Mouse (Mus musculus) heart, postnatal 0 days (tissue): ENCODE data around the gene Myg1. TPM values are rescaled to one million over a fixed set of nuclear protein-coding genes. Genes with fewer than 3 reads are reported as not detected.

Source experiments
- ATAC-seq: fragments of 200-750 bp; cut with Nextera tagmentation; 2 replicates; pipeline ENCODE4 v1.8.0; 2017; ENCODE audit warnings: low read depth, moderate number of reproducible peaks, moderate library complexity; ENCODE audit not compliant: insufficient read depth
- DNase-seq: peaks from one replicate; pipeline ENCODE4 v3.0.0-alpha.2; 2016; ENCODE audit warnings: low spot score
- H3K27ac ChIP-seq: fragments of 300-500 bp; sonication (generic); 2 replicates; pipeline ENCODE4 v1.5.1; 2014; ENCODE audit warnings: low read depth, mild to moderate bottlenecking
- H3K27me3 ChIP-seq: fragments of 300-500 bp; sonication (generic); 2 replicates; pipeline ENCODE4 v1.6.1; 2014; ENCODE audit warnings: low read length, mixed read lengths; ENCODE audit not compliant: control insufficient read depth, insufficient read depth
- H3K36me3 ChIP-seq: fragments of 300-500 bp; sonication (generic); replicated peaks from 2 replicates; pipeline ENCODE4 v1.6.1; 2014; ENCODE audit warnings: low read length, mixed read lengths; ENCODE audit not compliant: control insufficient read depth, insufficient read depth
- H3K4me1 ChIP-seq: fragments of 300-500 bp; sonication (generic); 2 replicates; pipeline ENCODE4 v1.6.1; 2014; ENCODE audit warnings: antibody characterized with exemption; ENCODE audit not compliant: control insufficient read depth, insufficient read depth
- H3K4me2 ChIP-seq: fragments of 300-500 bp; sonication (generic); 2 replicates; pipeline ENCODE4 v1.6.1; 2014; ENCODE audit warnings: low read depth, mild to moderate bottlenecking, low read length, moderate library complexity
- H3K4me3 ChIP-seq: fragments of 300-500 bp; sonication (generic); 2 replicates; pipeline ENCODE4 v1.5.1; 2014; ENCODE audit warnings: low read depth, low read length
- H3K9ac ChIP-seq: fragments of 300-500 bp; sonication (generic); replicated peaks from 2 replicates; pipeline ENCODE4 v1.6.1; 2014; ENCODE audit warnings: low read depth, low read length, mixed read lengths
- H3K9me3 ChIP-seq: fragments of 300-500 bp; sonication (generic); replicated peaks from 2 replicates; pipeline ENCODE4 v1.6.1; 2016; ENCODE audit warnings: low read length; ENCODE audit not compliant: control insufficient read depth
- CTCF ChIP-seq: IDR thresholded peaks from 2 replicates; pipeline ENCODE4 v1.5.1; 2016; ENCODE audit warnings: antibody characterized with exemption, control low read depth, low read depth
- EP300 ChIP-seq: IDR thresholded peaks from 2 replicates; pipeline ENCODE4 v1.6.1; 2016; ENCODE audit warnings: antibody characterized with exemption, low read depth
- WGBS: fragments of 180-500 bp; shearing (Covaris S2); extraction: QIAGEN DNeasy Blood & Tissue Kit; methylation state at CpG from one replicate; pipeline ENCODE4 v1.1.7; 2014; 5-methylcytosine and 5-hydroxymethylcytosine counted together
- polyA plus RNA-seq: library from polyadenylated mRNA; unstranded; fragments of >200 nt; fragmentation: Nextera tagmentation; extraction: Ambion mirVana; gene quantifications from 2 replicates; pipeline ENCODE4 v1.2.1, GENCODE M21; 2015
- total RNA-seq: library from RNA; depleted of rRNA; stranded (reverse); fragments of >200 nt; gene quantifications from 2 replicates; pipeline ENCODE4 v1.2.3, GENCODE M21; 2014; ENCODE audit warnings: low replicate concordance; rRNA removed

Myg1 gene
- total and polyA plus RNA-seq, 2 experiments from 2014 or later, result 39.0 to 60.5 TPM

- ATAC-seq (no peak), DNase-seq (no peak)
- WGBS, result 88% methylated on average over 6 of the region's 6 CpGs
- H3K4me3 ChIP-seq, result no peak overlapping the region
- TF ChIP-seq CTCF, result no peak
- no peak for TF ChIP-seq EP300
- H3K9me3 ChIP-seq, result no peaks in the 10 kb centered on the region
- no peaks in the 10 kb centered on the region for H3K4me1 ChIP-seq
- no peaks in the 10 kb centered on the region for H3K27me3 ChIP-seq
- no peak overlapping the region for H3K27ac ChIP-seq
- no peak overlapping the region for H3K9ac ChIP-seq
- H3K4me2 ChIP-seq, result no peak overlapping the region
- H3K36me3 ChIP-seq, result no peaks in the 10 kb centered on the region
Observed at GRCm38 (mm10) chr15:102383671-102384070, 52.2 kb downstream of the Myg1 start.

- H3K9me3 ChIP-seq, result no peaks in the 10 kb centered on the region
- ATAC-seq (no peak), DNase-seq (no peak)
- no peak for TF ChIP-seq EP300
- TF ChIP-seq CTCF, result no peak
- 44% methylated on average over 9 of the region's 9 CpGs for WGBS
- no peaks in the 10 kb centered on the region for H3K4me1 ChIP-seq
- no peaks in the 10 kb centered on the region for H3K36me3 ChIP-seq
- H3K27ac ChIP-seq, result no peak overlapping the region
- H3K4me2 ChIP-seq, result no peak overlapping the region
- H3K27me3 ChIP-seq, result no peaks in the 10 kb centered on the region
- H3K9ac ChIP-seq, result no peak overlapping the region
- no peak overlapping the region for H3K4me3 ChIP-seq
Observed at GRCm38 (mm10) chr15:102386640-102387039, 55.1 kb downstream of the Myg1 start.

Other genes with a start within 250 kb of the Myg1 start
- gene Tns2, start 231.3 kb upstream of the Myg1 start, total RNA-seq, result 40.3 and 57.9 TPM in 2 replicates
- 21.9 and 24.6 TPM in 2 replicates for gene Tns2, start 231.3 kb upstream of the Myg1 start, polyA plus RNA-seq
- 20.0 and 22.8 TPM in 2 replicates for gene Spryd3, start 195.5 kb upstream of the Myg1 start, total RNA-seq
- 15.1 and 16.0 TPM in 2 replicates for gene Spryd3, start 195.5 kb upstream of the Myg1 start, polyA plus RNA-seq
- 30.5 and 35.4 TPM in 2 replicates for gene Igfbp6, start 187.3 kb upstream of the Myg1 start, total RNA-seq
- 24.0 and 24.2 TPM in 2 replicates for gene Igfbp6, start 187.3 kb upstream of the Myg1 start, polyA plus RNA-seq
- gene Soat2, start 181.2 kb upstream of the Myg1 start, total RNA-seq, result 1.7 TPM in 1 of 2 replicates, not detected in the other
- 0.08 and 0.14 TPM in 2 replicates for gene Soat2, start 181.2 kb upstream of the Myg1 start, polyA plus RNA-seq
- 31.1 and 38.4 TPM in 2 replicates for gene Zfp740, start 128.5 kb upstream of the Myg1 start, total RNA-seq
- 17.7 and 18.8 TPM in 2 replicates for gene Zfp740, start 128.5 kb upstream of the Myg1 start, polyA plus RNA-seq
- 43.9 and 64.7 TPM in 2 replicates for gene Csad, start 127.0 kb upstream of the Myg1 start, total RNA-seq
- 27.7 and 33.1 TPM in 2 replicates for gene Csad, start 127.0 kb upstream of the Myg1 start, polyA plus RNA-seq
- gene Itgb7, start 99.8 kb upstream of the Myg1 start, total RNA-seq, result 0.23 and 1.1 TPM in 2 replicates
- 0.79 and 0.92 TPM in 2 replicates for gene Itgb7, start 99.8 kb upstream of the Myg1 start, polyA plus RNA-seq
- gene Rarg, start 74.2 kb upstream of the Myg1 start, total RNA-seq, result 8.9 and 9.7 TPM in 2 replicates
- gene Rarg, start 74.2 kb upstream of the Myg1 start, polyA plus RNA-seq, result 5.4 and 6.0 TPM in 2 replicates
- gene Gm9918, start 61.1 kb upstream of the Myg1 start, total RNA-seq, result not detected in 2 replicates
- gene Gm9918, start 61.1 kb upstream of the Myg1 start, polyA plus RNA-seq, result not detected in 2 replicates
- 35.6 and 53.5 TPM in 2 replicates for gene Mfsd5, start 52.3 kb upstream of the Myg1 start, total RNA-seq
- gene Mfsd5, start 52.3 kb upstream of the Myg1 start, polyA plus RNA-seq, result 31.4 and 34.1 TPM in 2 replicates
- gene Espl1, start 35.4 kb upstream of the Myg1 start, total RNA-seq, result 11.6 and 15.3 TPM in 2 replicates
- 2.3 and 3.7 TPM in 2 replicates for gene Espl1, start 35.4 kb upstream of the Myg1 start, polyA plus RNA-seq
- 90.7 and 148 TPM in 2 replicates for gene Pfdn5, start 5.6 kb upstream of the Myg1 start, total RNA-seq
- 344 and 362 TPM in 2 replicates for gene Pfdn5, start 5.6 kb upstream of the Myg1 start, polyA plus RNA-seq
- gene Aaas, start 19.1 kb downstream of the Myg1 start, total RNA-seq, result 25.9 and 59.6 TPM in 2 replicates
- 18.8 and 20.4 TPM in 2 replicates for gene Aaas, start 19.1 kb downstream of the Myg1 start, polyA plus RNA-seq
- not detected in 2 replicates for gene Sp7, start 35.5 kb downstream of the Myg1 start, total RNA-seq
- gene Sp7, start 35.5 kb downstream of the Myg1 start, polyA plus RNA-seq, result not detected in 2 replicates
- 32.1 and 32.6 TPM in 2 replicates for gene Sp1, start 74.4 kb downstream of the Myg1 start, total RNA-seq
- gene Sp1, start 74.4 kb downstream of the Myg1 start, polyA plus RNA-seq, result 3.0 and 3.1 TPM in 2 replicates
- 0.19 and 0.81 TPM in 2 replicates for gene Amhr2, start 113.7 kb downstream of the Myg1 start, total RNA-seq
- 0.75 and 1.9 TPM in 2 replicates for gene Amhr2, start 113.7 kb downstream of the Myg1 start, polyA plus RNA-seq
- 16.8 and 25.7 TPM in 2 replicates for gene Prr13, start 127.3 kb downstream of the Myg1 start, total RNA-seq
- 71.4 and 73.4 TPM in 2 replicates for gene Prr13, start 127.3 kb downstream of the Myg1 start, polyA plus RNA-seq
- 180 and 221 TPM in 2 replicates for gene Pcbp2, start 138.8 kb downstream of the Myg1 start, total RNA-seq
- gene Pcbp2, start 138.8 kb downstream of the Myg1 start, polyA plus RNA-seq, result 118 and 121 TPM in 2 replicates
- not detected in 2 replicates for gene Gm10337, start 172.0 kb downstream of the Myg1 start, total RNA-seq
- not detected in 2 replicates for gene Gm10337, start 172.0 kb downstream of the Myg1 start, polyA plus RNA-seq
- gene Map3k12, start 185.4 kb downstream of the Myg1 start, total RNA-seq, result 4.7 and 6.1 TPM in 2 replicates
- gene Map3k12, start 185.4 kb downstream of the Myg1 start, polyA plus RNA-seq, result 4.1 and 4.6 TPM in 2 replicates
- gene Tarbp2, start 186.5 kb downstream of the Myg1 start, total RNA-seq, result 73.7 and 74.9 TPM in 2 replicates
- 65.4 and 68.5 TPM in 2 replicates for gene Tarbp2, start 186.5 kb downstream of the Myg1 start, polyA plus RNA-seq
- gene Npff, start 193.2 kb downstream of the Myg1 start, total RNA-seq, result 0.84 TPM in 1 of 2 replicates, not detected in the other
- 0.89 and 1.1 TPM in 2 replicates for gene Npff, start 193.2 kb downstream of the Myg1 start, polyA plus RNA-seq